ENCODE assay signal across 22 mouse cellular contexts in genomic region chr4:48418831-48419468, GRCm38 (mm10). TPM values are rescaled to one million over a fixed set of nuclear protein-coding genes. Genes with fewer than 3 reads are reported as not detected.
DNase-seq lines count a peak whose midpoint lies in the region; ATAC-seq and TF ChIP-seq lines count a peak whose summit lies in the region.
"Had no signal": no experiment of that assay in that cellular context is flagged by ENCODE, and none has a peak within 500 bp of the region (broad histone marks: within the 10 kb centered on the region; RNA-seq: fewer than 3 reads in every experiment).

No protein-coding gene starts in this region.

- no peaks in the 10 kb centered on the region for H3K4me1 ChIP-seq in intestine, embryonic 14.5 days (replicated peaks; ENCODE audit: control insufficient read depth, insufficient read depth, low read length)
- no peaks in the 10 kb centered on the region for H3K4me1 ChIP-seq in intestine, embryonic 16.5 days (ENCODE audit: control insufficient read depth, insufficient read depth, low read length)
- H3K4me1 ChIP-seq in liver, postnatal 0 days (ENCODE audit: insufficient read depth), result no peaks in the 10 kb centered on the region
- H3K4me1 ChIP-seq in kidney, adult 2 months (ENCODE audit: control insufficient read depth, insufficient read depth, low read length), result no peaks in the 10 kb centered on the region
- H3K4me1 ChIP-seq in kidney, embryonic 16.5 days (ENCODE audit: insufficient read depth, low read length), result no peaks in the 10 kb centered on the region
- H3K4me1 ChIP-seq: embryonic facial prominence, embryonic 12.5 days; forebrain, embryonic 15.5 days; intestine, embryonic 15.5 days; liver, embryonic 13.5 days; stomach, embryonic 15.5 days had no signal

- H3K4me2 ChIP-seq in intestine, embryonic 14.5 days (ENCODE audit: low read length), result no peak overlapping the region
- H3K4me2 ChIP-seq in intestine, embryonic 16.5 days (ENCODE audit: low read depth, low read length), result no peak overlapping the region
- no peak overlapping the region for H3K4me2 ChIP-seq in liver, postnatal 0 days (ENCODE audit: low read depth, low read length)
- H3K4me2 ChIP-seq in kidney, embryonic 16.5 days (replicated peaks; ENCODE audit: low read depth, low read length), result no peak overlapping the region
- H3K4me2 ChIP-seq: embryonic facial prominence, embryonic 12.5 days; forebrain, embryonic 15.5 days; intestine, embryonic 15.5 days; liver, embryonic 13.5 days; midbrain, embryonic 13.5 days; stomach, embryonic 15.5 days had no signal

- H3K36me3 ChIP-seq in intestine, embryonic 14.5 days (ENCODE audit: control insufficient read depth, insufficient read depth, low read length), result peaks cover 11% of the 10 kb centered on the region
- no peaks in the 10 kb centered on the region for H3K36me3 ChIP-seq in intestine, embryonic 16.5 days (ENCODE audit: control insufficient read depth, insufficient read depth, low read length)
- 0 out of 2 replicates have a peak, but pooled peaks cover 6% of the 10 kb centered on the region for H3K36me3 ChIP-seq in liver, postnatal 0 days (replicated peaks; ENCODE audit: insufficient read depth, low read length)
- no peaks in the 10 kb centered on the region for H3K36me3 ChIP-seq in kidney, adult 2 months (ENCODE audit: control insufficient read depth, insufficient read depth, low read length)
- peaks cover 23% of the 10 kb centered on the region for H3K36me3 ChIP-seq in kidney, embryonic 16.5 days (ENCODE audit: insufficient read depth, low read length)
- H3K36me3 ChIP-seq: forebrain, embryonic 15.5 days had no signal

- H3K9me3 ChIP-seq in intestine, embryonic 14.5 days (ENCODE audit: control insufficient read depth, low read length), result no peaks in the 10 kb centered on the region
- no peaks in the 10 kb centered on the region for H3K9me3 ChIP-seq in intestine, embryonic 16.5 days (ENCODE audit: control insufficient read depth, low read length)
- H3K9me3 ChIP-seq in liver, postnatal 0 days (ENCODE audit: low read length), result no peaks in the 10 kb centered on the region
- H3K9me3 ChIP-seq in kidney, embryonic 16.5 days (ENCODE audit: low read length), result no peaks in the 10 kb centered on the region
- H3K9me3 ChIP-seq: embryonic facial prominence, embryonic 12.5 days; forebrain, embryonic 15.5 days; intestine, embryonic 15.5 days; liver, embryonic 13.5 days; midbrain, embryonic 13.5 days; stomach, embryonic 15.5 days had no signal

- no peak overlapping the region for H3K27ac ChIP-seq in intestine, embryonic 14.5 days (ENCODE audit: low read depth)
- H3K27ac ChIP-seq in intestine, embryonic 16.5 days (ENCODE audit: low read length), result no peak overlapping the region
- peak overlapping the region; percentile 88 for H3K27ac ChIP-seq in liver, postnatal 0 days (ENCODE audit: low read depth)
- H3K27ac ChIP-seq in kidney, adult 2 months (ENCODE audit: insufficient read depth, low read depth, low read length), result no peak overlapping the region
- H3K27ac ChIP-seq in kidney, embryonic 16.5 days (ENCODE audit: low read length), result no peak overlapping the region
- H3K27ac ChIP-seq: embryonic facial prominence, embryonic 12.5 days; forebrain, embryonic 15.5 days; intestine, embryonic 15.5 days; liver, embryonic 13.5 days; midbrain, embryonic 13.5 days; stomach, embryonic 15.5 days had no signal

- H3K27me3 ChIP-seq in intestine, embryonic 14.5 days (replicated peaks; ENCODE audit: control insufficient read depth, insufficient read depth, low read length), result no peaks in the 10 kb centered on the region
- H3K27me3 ChIP-seq in intestine, embryonic 16.5 days (replicated peaks; ENCODE audit: control insufficient read depth, insufficient read depth, low read length), result no peaks in the 10 kb centered on the region
- no peaks in the 10 kb centered on the region for H3K27me3 ChIP-seq in liver, postnatal 0 days (ENCODE audit: insufficient read depth, low read length)
- no peaks in the 10 kb centered on the region for H3K27me3 ChIP-seq in kidney, adult 2 months (replicated peaks; ENCODE audit: control insufficient read depth, insufficient read depth, low read length)
- H3K27me3 ChIP-seq in kidney, embryonic 16.5 days (ENCODE audit: insufficient read depth, low read length), result no peaks in the 10 kb centered on the region
- H3K27me3 ChIP-seq: embryonic facial prominence, embryonic 12.5 days; forebrain, embryonic 15.5 days; intestine, embryonic 15.5 days; liver, embryonic 13.5 days; midbrain, embryonic 13.5 days; stomach, embryonic 15.5 days had no signal

- no peak for TF ChIP-seq POLR2A in kidney, adult 2 months (IDR thresholded peaks at IDR 0.05; ENCODE audit: low read depth, low read length)

- no peak overlapping the region for H3K4me3 ChIP-seq in intestine, embryonic 14.5 days (ENCODE audit: low read depth, low read length)
- no peak overlapping the region for H3K4me3 ChIP-seq in intestine, embryonic 16.5 days (ENCODE audit: low read length)
- no peak overlapping the region for H3K4me3 ChIP-seq in liver, postnatal 0 days (ENCODE audit: low read depth, low read length)
- no peak overlapping the region for H3K4me3 ChIP-seq in kidney, adult 2 months (ENCODE audit: insufficient read depth, low read depth, low read length)
- no peak overlapping the region for H3K4me3 ChIP-seq in kidney, embryonic 16.5 days (ENCODE audit: low read length)
- H3K4me3 ChIP-seq: embryonic facial prominence, embryonic 12.5 days; forebrain, embryonic 15.5 days; intestine, embryonic 15.5 days; liver, embryonic 13.5 days; midbrain, embryonic 13.5 days; stomach, embryonic 15.5 days had no signal

- TF ChIP-seq CTCF in liver, postnatal 0 days (IDR thresholded peaks at IDR 0.05; ENCODE audit: low read depth), result no peak
- TF ChIP-seq CTCF in kidney, adult 2 months (conservative IDR thresholded peaks at IDR 0.05; ENCODE audit: insufficient read depth, insufficient read length, low read depth, low read length), result no peak

- no peak for ATAC-seq in intestine, embryonic 14.5 days (replicated peaks; ENCODE audit: low FRiP score, low TSS enrichment, low read depth)
- no peak for ATAC-seq in intestine, embryonic 16.5 days
- peak; percentile 96 for ATAC-seq in liver, postnatal 0 days
- no peak for ATAC-seq in kidney, embryonic 16.5 days (ENCODE audit: low FRiP score, low TSS enrichment)
- ATAC-seq: CD4-positive, CD25-positive, alpha-beta regulatory T cell, adult 4 months; forebrain, embryonic 15.5 days; hindbrain, embryonic 16.5 days; intestine, embryonic 15.5 days; midbrain, embryonic 13.5 days had no signal

- peak; percentile 40 for DNase-seq in intestine, embryonic 14.5 days (ENCODE audit: low spot score)
- DNase-seq in lung, postnatal 36 days, result peak; percentile 38
- no peak for DNase-seq in lung, postnatal 4 days
- DNase-seq in liver, postnatal 0 days, result no peak
- DNase-seq in kidney, adult 9 months, result no peak
- no peak for DNase-seq in kidney, adult 2 months
- DNase-seq: adrenal gland, adult 2 months; adrenal gland, postnatal 36 days; cerebellum, adult 8-10 months; cerebellum, postnatal 25 days; kidney, postnatal 25 days; liver, embryonic 13.5 days; right cerebral cortex, postnatal 25 days had no signal

- peak; percentile 80 for TF ChIP-seq EP300 in liver, postnatal 0 days (IDR thresholded peaks at IDR 0.05; ENCODE audit: low read depth)

- WGBS in intestine, embryonic 14.5 days, result 87% methylated on average over 8 of the region's 8 CpGs
- 88% methylated on average over 8 of the region's 8 CpGs for WGBS in intestine, embryonic 16.5 days
- 65% methylated on average over 8 of the region's 8 CpGs for WGBS in liver, postnatal 0 days (ENCODE audit: insufficient replicate concordance)
- 89% methylated on average over 8 of the region's 8 CpGs for WGBS in kidney, adult 2 months
- WGBS in kidney, embryonic 16.5 days, result 93% methylated on average over 8 of the region's 8 CpGs

- no peak overlapping the region for H3K9ac ChIP-seq in intestine, embryonic 14.5 days (ENCODE audit: low read length)
- H3K9ac ChIP-seq in intestine, embryonic 16.5 days (ENCODE audit: low read depth, low read length), result no peak overlapping the region
- H3K9ac ChIP-seq in liver, postnatal 0 days (replicated peaks), result no peak overlapping the region
- H3K9ac ChIP-seq in kidney, embryonic 16.5 days (replicated peaks; ENCODE audit: low read length), result no peak overlapping the region
- H3K9ac ChIP-seq: embryonic facial prominence, embryonic 12.5 days; forebrain, embryonic 15.5 days; intestine, embryonic 15.5 days; liver, embryonic 13.5 days; midbrain, embryonic 13.5 days; stomach, embryonic 15.5 days had no signal

RNA-seq across cellular contexts. Expression of gene Tex10, which starts 54.3 kb away (rescaled TPM):
- polyA plus RNA-seq in intestine, embryonic 14.5 days (2014; fragmentation: Nextera tagmentation; extraction: Ambion mirVana), result 70.4 and 79.0 TPM in 2 replicates
- 42.3 and 45.0 TPM in 2 replicates for polyA plus RNA-seq in intestine, embryonic 16.5 days (2015; fragmentation: Nextera tagmentation; extraction: Ambion mirVana)
- 9.8 and 11.0 TPM in 2 replicates for polyA plus RNA-seq in liver, postnatal 0 days (2015; fragmentation: Nextera tagmentation; extraction: Ambion mirVana)
- 5.7 and 9.4 TPM in 2 replicates for polyA plus RNA-seq in kidney, adult 2 months (2012; rRNA removed)
- 56.9 and 57.5 TPM in 2 replicates for polyA plus RNA-seq in kidney, embryonic 16.5 days (2015; fragmentation: Nextera tagmentation; extraction: Ambion mirVana)

Comparison
In these comparisons a context has a peak if more than half of its experiments do, and no peak if none do; other contexts are left out.
1. DNase-seq: peak in intestine, embryonic 14.5 days (single experiment) and lung, postnatal 36 days (single experiment); none in lung, postnatal 4 days (0 of 2), liver, postnatal 0 days (single experiment), kidney, adult 9 months (single experiment) and kidney, adult 2 months (single experiment).